Mouse (Mus musculus) retina, embryonic 14.5 days (tissue): ENCODE measurements at regions not wholly inside any gene's neighbourhood (a gene's known extent, or its start where the extent isn't known, plus 50 kb on each side); places are given as distances from the start of the nearest gene placed in this dataset.

Experiments used
- DNase-seq: peaks from one replicate; pipeline ENCODE4 v3.0.0-alpha.2; 2015; ENCODE audit warnings: low spot score

DNA sequence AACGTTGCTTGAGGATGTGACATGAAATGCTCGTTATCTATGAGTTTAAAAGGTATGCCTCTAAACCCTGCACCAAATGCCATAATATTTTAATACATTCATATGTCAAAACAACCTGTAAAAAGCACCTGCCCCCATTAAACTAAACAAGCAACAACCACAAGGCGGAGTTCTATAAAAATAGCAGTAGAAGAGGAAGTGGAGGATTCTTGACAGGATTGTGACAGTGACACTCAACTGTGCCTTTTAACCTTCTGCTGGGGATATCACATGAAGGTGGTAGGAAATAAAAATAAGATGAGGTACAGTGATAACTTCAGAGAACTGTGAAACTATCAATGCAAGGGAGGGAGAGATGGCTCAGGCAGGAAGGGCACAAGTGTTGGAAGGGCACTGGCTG is 58.6 kb upstream of the Dbx2 start:
- no peak for DNase-seq

DNA sequence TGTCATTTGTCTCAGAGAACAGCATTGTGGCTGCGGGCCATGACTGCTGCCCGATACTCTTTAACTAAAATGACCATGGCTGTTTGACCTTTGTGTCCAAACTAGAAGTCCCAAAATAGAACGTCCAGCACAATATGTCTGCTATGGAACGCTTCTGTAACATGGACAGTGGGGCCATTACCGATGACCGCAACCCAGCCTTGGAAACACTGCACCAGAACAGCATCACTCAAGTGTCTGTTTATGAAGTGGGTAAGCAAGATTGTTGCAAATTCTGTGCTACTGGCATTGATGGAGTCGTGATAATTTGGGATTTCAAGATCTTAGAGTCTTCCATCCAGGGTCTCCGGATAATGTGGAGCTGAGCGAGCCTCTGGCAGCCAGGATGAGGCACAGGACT is 60.2 kb upstream of the Dbx2 start:
- no peak for DNase-seq

GRCm38 (mm10) chr15:95723699-95724098 is 66.9 kb upstream of the Ano6 start:
- DNase-seq: peak; percentile 57

- peak; percentile 81 for DNase-seq
Measured at GRCm38 (mm10) chr15:95725866-95726265, 64.8 kb upstream of the Ano6 start.

- DNase-seq: peak; percentile 10
Measured at GRCm38 (mm10) chr15:95726516-95726915, 64.1 kb upstream of the Ano6 start.

DNA sequence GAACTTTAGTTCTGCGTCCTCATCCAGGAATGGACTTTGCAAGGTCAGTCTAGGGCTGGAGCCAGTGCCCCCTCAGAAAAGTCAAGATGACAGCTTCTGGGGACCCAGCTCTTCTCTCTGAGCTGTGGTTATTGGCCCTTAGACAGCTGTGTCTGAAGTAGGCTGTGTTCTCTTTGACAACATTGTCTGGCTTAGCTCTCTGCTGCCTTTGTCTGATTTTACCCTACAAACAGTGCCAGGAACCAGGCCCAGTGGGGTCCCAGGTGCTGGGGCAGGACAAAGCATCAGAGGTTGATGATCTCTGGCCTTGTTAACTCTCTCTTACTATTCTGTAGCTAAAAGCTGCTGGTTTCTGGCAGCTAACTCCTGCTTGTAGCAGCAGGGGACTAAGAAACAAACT is 54.9 kb upstream of the Ano6 start:
- no peak for DNase-seq
